ENCODE assay signal across 8 mouse cellular contexts in the genomic region with DNA sequence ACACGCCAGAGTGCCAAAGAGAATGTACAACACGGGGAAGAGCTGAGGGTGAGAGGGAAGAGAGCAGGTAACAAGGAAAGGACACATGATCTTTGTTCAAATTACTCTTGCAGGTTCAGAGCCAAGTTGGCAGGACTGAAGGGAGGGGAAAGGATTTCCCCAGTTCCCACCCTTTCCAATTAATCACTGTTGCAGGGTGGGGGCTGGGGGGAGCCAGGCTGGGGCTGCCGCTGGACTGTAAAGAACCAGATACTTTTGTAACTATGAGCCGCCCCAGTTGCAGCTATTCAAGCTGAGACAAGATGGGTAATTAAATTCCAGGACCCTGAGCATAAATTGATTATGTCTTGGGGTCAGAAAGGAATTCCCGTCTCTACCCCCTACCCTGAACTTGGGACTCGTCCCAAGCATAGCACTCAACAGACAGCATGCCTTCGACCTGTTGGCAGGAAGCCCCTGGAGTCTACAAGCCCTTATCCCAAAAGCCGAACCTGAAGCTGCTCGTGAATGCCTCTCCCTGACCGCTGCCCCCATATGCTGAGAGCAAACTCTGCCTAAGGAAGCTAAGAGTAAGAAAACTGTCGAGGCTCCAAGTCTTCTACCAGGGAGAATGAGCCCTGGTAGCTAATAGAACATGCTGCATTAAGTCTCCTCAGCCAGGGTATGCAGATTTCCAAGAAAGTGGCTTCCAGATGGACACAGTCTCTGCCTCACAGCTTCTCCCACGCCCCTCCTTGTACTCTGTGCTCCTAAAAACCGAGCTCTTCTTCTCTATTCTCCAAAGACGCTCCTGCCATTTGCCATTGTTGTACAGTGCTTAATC.
DNase-seq lines count a peak whose midpoint lies in the region; ATAC-seq and TF ChIP-seq lines count a peak whose summit lies in the region.

No protein-coding gene starts in this region.

- H3K27me3 ChIP-seq in stomach, postnatal 0 days (ENCODE audit: control insufficient read depth, insufficient read depth, low read length): no peaks in the 10 kb centered on the region

- peak overlapping the region; percentile 84 for H3K27ac ChIP-seq in stomach, postnatal 0 days (replicated peaks)

- H3K4me2 ChIP-seq in stomach, postnatal 0 days (replicated peaks; ENCODE audit: low read depth): peak overlapping the region; percentile 12

- TF ChIP-seq EP300 in stomach, postnatal 0 days (optimal IDR thresholded peaks at IDR 0.05): no peak

- H3K4me1 ChIP-seq in stomach, postnatal 0 days (replicated peaks; ENCODE audit: control insufficient read depth, insufficient read depth): no peaks in the 10 kb centered on the region

- no peaks in the 10 kb centered on the region for H3K36me3 ChIP-seq in stomach, postnatal 0 days (ENCODE audit: control insufficient read depth, insufficient read depth, low read length)

- no peak for TF ChIP-seq CTCF in stomach, postnatal 0 days (IDR thresholded peaks at IDR 0.05; ENCODE audit: low read depth)

- no peaks in the 10 kb centered on the region for H3K9me3 ChIP-seq in stomach, postnatal 0 days (ENCODE audit: control insufficient read depth, low read length)

- no peak; the same call in 1 of the 2 replicates for ATAC-seq in stomach, postnatal 0 days (ENCODE audit: low FRiP score, low TSS enrichment)

- WGBS in stomach, postnatal 0 days: 24% methylated on average over 14 of the region's 14 CpGs

- peak; percentile 60 to 78 for DNase-seq in cerebellum, postnatal 10 days
- DNase-seq in cerebellum, postnatal 36 days: no peak
- DNase-seq in lung, adult 18-20 months: peak; percentile 5 to 10
- no peak for DNase-seq in lung, postnatal 14 days
- peak; percentile 25 to 35 for DNase-seq in layer of hippocampus, postnatal 36 days
- DNase-seq in stomach, postnatal 0 days (ENCODE audit: low spot score): peak; percentile 25
- no peak for DNase-seq in thymus, postnatal 10 days (ENCODE audit: low spot score in 2 of 2)
- DNase-seq in thymus, postnatal 25 days: no peak

- no peak overlapping the region for H3K4me3 ChIP-seq in stomach, postnatal 0 days (ENCODE audit: low read depth, low read length)

- 0 out of 2 replicates have a peak overlapping the region, but pooled peaks have one; percentile 2 for H3K9ac ChIP-seq in stomach, postnatal 0 days (ENCODE audit: low read length)

Comparison
In these comparisons a context has a peak if more than half of its experiments do, and no peak if none do; other contexts are left out.
1. DNase-seq: peak in cerebellum, postnatal 10 days (2 of 2), lung, adult 18-20 months (2 of 2), layer of hippocampus, postnatal 36 days (2 of 2) and stomach, postnatal 0 days (single experiment); none in cerebellum, postnatal 36 days (0 of 2), lung, postnatal 14 days (single experiment), thymus, postnatal 10 days (0 of 2) and thymus, postnatal 25 days (single experiment).